Mouse (Mus musculus): ENCODE results near the gene Slc25a11.

Slc25a11 gene

GRCm38 (mm10) chr11:70646691-70647650, at the start of gene Slc25a11, which contains the start of gene Rnf167:
Gene Slc25a11, minus strand, starts transcription at chr11:70647479.
Gene Rnf167, plus strand, starts transcription at chr11:70647235.
- DNase-seq (ENCODE audit: low spot score in 2 of 2): peak; percentile 95 to 96

GRCm38 (mm10) chr11:70693504-70693903, 46.2 kb upstream of the Slc25a11 start:
- no peak for DNase-seq (ENCODE audit: low spot score in 2 of 2)

GRCm38 (mm10) chr11:70689578-70689977, 42.3 kb upstream of the Slc25a11 start:
- DNase-seq (ENCODE audit: low spot score in 2 of 2): no peak

GRCm38 (mm10) chr11:70688372-70688771, 41.1 kb upstream of the Slc25a11 start:
- DNase-seq (ENCODE audit: low spot score in 2 of 2): no peak

GRCm38 (mm10) chr11:70687601-70688199, 40.4 kb upstream of the Slc25a11 start, which contains the start of gene Camta2:
Gene Camta2, minus strand, starts transcription at chr11:70688105.
- DNase-seq (ENCODE audit: low spot score in 2 of 2): peak; percentile 77 to 81

GRCm38 (mm10) chr11:70686901-70687566, 39.8 kb upstream of the Slc25a11 start:
- peak in 1 of 2 experiments; percentile 38 for DNase-seq (ENCODE audit: low spot score in 2 of 2)

- DNase-seq (ENCODE audit: low spot score in 2 of 2): no peak
These were observed 36.4 kb upstream of the Slc25a11 start for GRCm38 (mm10) chr11:70683640-70684039.

- DNase-seq (ENCODE audit: low spot score in 2 of 2): no peak
These were observed 34.8 kb upstream of the Slc25a11 start for GRCm38 (mm10) chr11:70681897-70682581.

GRCm38 (mm10) chr11:70681170-70681569, 33.9 kb upstream of the Slc25a11 start:
- DNase-seq (ENCODE audit: low spot score in 2 of 2): no peak

GRCm38 (mm10) chr11:70679894-70680293, 32.6 kb upstream of the Slc25a11 start:
- DNase-seq (ENCODE audit: low spot score in 2 of 2): no peak

- no peak for DNase-seq (ENCODE audit: low spot score in 2 of 2)
These were observed 32.1 kb upstream of the Slc25a11 start for GRCm38 (mm10) chr11:70679361-70679760.

- DNase-seq (ENCODE audit: low spot score in 2 of 2): no peak
These were observed 31.3 kb upstream of the Slc25a11 start for GRCm38 (mm10) chr11:70678576-70678975.

GRCm38 (mm10) chr11:70678092-70678491, 30.8 kb upstream of the Slc25a11 start:
- DNase-seq (ENCODE audit: low spot score in 2 of 2): no peak

GRCm38 (mm10) chr11:70674501-70674900, 27.2 kb upstream of the Slc25a11 start:
- no peak for DNase-seq (ENCODE audit: low spot score in 2 of 2)

- no peak for DNase-seq (ENCODE audit: low spot score in 2 of 2)
These were observed 26.7 kb upstream of the Slc25a11 start for GRCm38 (mm10) chr11:70674014-70674413.

- no peak for DNase-seq (ENCODE audit: low spot score in 2 of 2)
These were observed 24.2 kb upstream of the Slc25a11 start for GRCm38 (mm10) chr11:70671333-70672047.

- DNase-seq (ENCODE audit: low spot score in 2 of 2): no peak
These were observed 23.2 kb upstream of the Slc25a11 start for GRCm38 (mm10) chr11:70670483-70670882.

- peak in 1 of 2 experiments; percentile 64 for DNase-seq (ENCODE audit: low spot score in 2 of 2)
These were observed 22.5 kb upstream of the Slc25a11 start for GRCm38 (mm10) chr11:70669582-70670345.

- DNase-seq (ENCODE audit: low spot score in 2 of 2): peak; percentile 96 to 99
These were observed 21.7 kb upstream of the Slc25a11 start, which contains the start of gene Spag7 for GRCm38 (mm10) chr11:70668771-70669505. Gene Spag7, minus strand, starts transcription at chr11:70669416.
